Mouse (Mus musculus): ENCODE results near the gene Fam3c.

Gene Fam3c

DNA sequence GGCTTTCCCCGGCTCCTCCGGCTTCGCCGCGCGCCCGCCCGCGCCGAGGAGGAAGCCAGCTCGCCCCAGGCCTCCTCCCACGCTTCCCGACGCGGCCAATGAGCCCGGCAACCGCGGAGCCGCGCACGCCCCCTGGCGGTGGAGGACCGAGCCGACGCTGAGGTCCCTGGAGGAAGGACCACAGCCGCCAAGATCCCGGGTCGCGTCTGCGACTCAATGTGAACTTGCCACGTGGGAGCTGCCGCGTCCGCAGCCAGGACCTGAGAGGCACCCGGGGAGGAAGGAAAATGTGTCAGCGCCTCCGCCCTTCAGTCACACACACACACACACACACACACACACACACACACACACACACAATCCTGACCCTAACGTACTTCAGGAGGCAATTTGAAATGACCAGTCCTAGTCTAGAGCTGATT, at the start of gene Fam3c:
Gene Fam3c, minus strand, starts transcription at position 158 of the 422 bp plus-strand sequence.
- Histone ChIP-seq H3K36me3 (ENCODE audit: control insufficient read depth, insufficient read depth, low read length, poor library complexity, severe bottlenecking) (0 out of 2 replicates have a peak, but pooled peaks cover 2% of the 10 kb centered on the region), H3K27me3 (ENCODE audit: control insufficient read depth, insufficient read depth, low read length, poor library complexity, severe bottlenecking) (no peaks in the 10 kb centered on the region)
- DNase-seq (ENCODE audit: low read depth, low spot score), result peak; percentile 95

DNA sequence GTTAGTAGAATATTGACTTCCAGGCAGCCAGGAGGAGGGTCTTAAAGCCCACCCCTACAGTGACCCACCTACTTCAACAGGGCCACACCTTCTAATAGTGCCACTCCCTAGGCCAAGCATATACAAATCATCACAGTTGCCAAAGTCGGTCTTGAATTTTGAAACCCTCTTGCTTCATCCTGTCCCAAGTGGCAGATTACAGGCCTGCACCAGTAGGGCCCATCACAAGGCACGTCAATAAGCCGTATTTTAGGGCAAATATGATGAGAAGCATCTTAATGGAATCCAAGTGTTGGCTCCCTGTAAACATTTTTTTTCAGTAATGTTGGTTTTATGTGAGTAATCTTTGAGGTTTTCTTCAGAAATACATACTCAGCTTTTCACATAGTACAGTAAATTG, 49.0 kb upstream of the Fam3c start:
- H3K27me3 ChIP-seq (ENCODE audit: control insufficient read depth, insufficient read depth, low read length, poor library complexity, severe bottlenecking), result no peaks in the 10 kb centered on the region
- H3K36me3 ChIP-seq (ENCODE audit: control insufficient read depth, insufficient read depth, low read length, poor library complexity, severe bottlenecking), result no peaks in the 10 kb centered on the region
- DNase-seq (ENCODE audit: low read depth, low spot score), result no peak

DNA sequence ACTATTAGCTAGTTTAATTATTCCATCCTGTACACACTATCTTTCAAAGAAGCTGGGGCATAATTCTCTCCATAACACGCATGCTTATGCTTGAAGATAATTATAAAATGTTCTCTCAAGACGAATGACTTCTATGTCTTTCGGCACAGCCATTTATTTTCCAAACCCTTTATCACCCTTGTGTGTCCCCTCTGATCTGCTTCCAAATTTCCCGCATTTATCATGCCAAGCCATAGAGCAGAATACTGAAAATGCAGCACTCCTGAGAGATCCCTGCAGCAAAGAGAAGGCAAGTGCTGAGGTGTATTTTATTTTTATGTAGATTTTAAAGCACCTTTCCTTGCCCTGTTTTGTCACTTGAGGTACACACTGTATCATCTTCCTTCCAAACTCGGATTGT, 47.7 kb upstream of the Fam3c start:
- DNase-seq (ENCODE audit: low read depth, low spot score), result no peak
- H3K36me3 ChIP-seq (ENCODE audit: control insufficient read depth, insufficient read depth, low read length, poor library complexity, severe bottlenecking), result no peaks in the 10 kb centered on the region
- no peaks in the 10 kb centered on the region for H3K27me3 ChIP-seq (ENCODE audit: control insufficient read depth, insufficient read depth, low read length, poor library complexity, severe bottlenecking)

DNA sequence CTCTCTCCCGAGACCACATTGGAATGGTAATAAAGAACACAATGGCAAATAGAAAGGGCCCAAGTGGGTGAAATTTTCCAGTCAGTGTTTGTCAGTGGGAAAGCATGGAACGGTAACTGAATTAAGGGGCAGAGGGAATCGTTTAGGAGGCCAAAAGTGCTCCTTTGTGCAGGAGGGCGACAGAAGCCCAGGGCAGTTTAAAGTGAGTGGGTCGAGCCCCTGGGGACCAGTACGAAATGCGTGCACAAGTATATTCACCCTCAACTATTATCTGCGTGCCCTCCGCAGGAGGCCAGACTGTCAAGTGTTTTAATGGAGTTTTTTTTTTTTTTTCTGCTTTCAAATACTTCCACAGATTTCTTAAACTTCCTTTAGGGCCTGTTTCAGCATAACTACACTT, 47.3 kb upstream of the Fam3c start:
- H3K36me3 ChIP-seq (ENCODE audit: control insufficient read depth, insufficient read depth, low read length, poor library complexity, severe bottlenecking), result no peaks in the 10 kb centered on the region
- no peaks in the 10 kb centered on the region for H3K27me3 ChIP-seq (ENCODE audit: control insufficient read depth, insufficient read depth, low read length, poor library complexity, severe bottlenecking)

DNA sequence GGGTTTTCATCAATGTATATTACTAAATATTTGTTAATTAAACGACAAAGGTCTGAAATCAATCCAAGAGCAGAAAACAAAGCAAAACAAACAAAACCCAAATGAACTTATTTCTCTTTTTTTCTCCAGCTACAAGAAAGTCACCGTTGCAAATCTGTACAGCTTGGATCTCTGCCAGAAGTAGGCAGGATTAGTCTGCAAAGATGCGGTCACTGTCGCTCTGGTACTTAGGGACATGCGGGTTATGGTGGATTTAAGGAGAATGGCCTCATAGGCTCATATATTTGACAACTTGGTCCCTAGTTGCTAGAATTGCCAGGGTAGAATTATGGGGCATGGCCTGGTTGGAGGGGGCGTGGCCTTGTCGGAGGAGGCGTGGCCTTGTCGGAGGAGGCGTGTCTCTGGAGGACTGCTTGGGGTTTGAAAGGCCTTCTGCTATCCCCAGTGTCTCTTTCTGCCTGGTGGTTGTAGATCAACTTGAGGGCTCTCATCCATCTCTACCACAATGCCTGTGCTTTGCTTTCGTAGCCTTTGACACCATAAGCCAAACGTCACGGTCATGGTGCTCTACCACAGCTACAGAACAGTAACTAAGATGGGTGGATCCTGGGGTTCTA, 46.6 kb upstream of the Fam3c start:
- Histone ChIP-seq H3K27me3 (ENCODE audit: control insufficient read depth, insufficient read depth, low read length, poor library complexity, severe bottlenecking) (no peaks in the 10 kb centered on the region), H3K36me3 (ENCODE audit: control insufficient read depth, insufficient read depth, low read length, poor library complexity, severe bottlenecking) (no peaks in the 10 kb centered on the region)
- DNase-seq (ENCODE audit: low read depth, low spot score), result no peak

More for the DNA sequence above, 47.3 kb upstream of the Fam3c start:
- DNase-seq (ENCODE audit: low read depth, low spot score), result no peak

DNA sequence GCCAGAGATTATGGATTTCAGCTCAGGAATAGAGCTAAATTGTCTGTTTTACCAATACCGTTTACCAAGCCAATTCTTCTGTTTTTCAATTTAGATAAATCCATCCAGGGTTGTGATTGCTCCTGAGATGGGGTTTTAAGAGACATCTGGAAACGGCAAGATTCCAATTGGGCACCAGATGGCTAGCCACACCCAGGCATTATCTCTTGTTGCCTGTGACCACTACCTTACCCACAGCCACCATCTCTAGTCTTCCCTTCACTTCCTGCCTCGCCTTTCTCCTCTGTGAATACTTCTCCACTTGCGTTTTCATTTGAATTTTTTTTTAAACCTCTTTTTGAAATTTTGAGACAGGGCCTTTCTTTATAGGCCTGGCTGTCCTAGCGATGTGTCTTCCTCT, 46.0 kb upstream of the Fam3c start:
- DNase-seq (ENCODE audit: low read depth, low spot score), result no peak
- no peaks in the 10 kb centered on the region for H3K27me3 ChIP-seq (ENCODE audit: control insufficient read depth, insufficient read depth, low read length, poor library complexity, severe bottlenecking)
- H3K36me3 ChIP-seq (ENCODE audit: control insufficient read depth, insufficient read depth, low read length, poor library complexity, severe bottlenecking), result no peaks in the 10 kb centered on the region

DNA sequence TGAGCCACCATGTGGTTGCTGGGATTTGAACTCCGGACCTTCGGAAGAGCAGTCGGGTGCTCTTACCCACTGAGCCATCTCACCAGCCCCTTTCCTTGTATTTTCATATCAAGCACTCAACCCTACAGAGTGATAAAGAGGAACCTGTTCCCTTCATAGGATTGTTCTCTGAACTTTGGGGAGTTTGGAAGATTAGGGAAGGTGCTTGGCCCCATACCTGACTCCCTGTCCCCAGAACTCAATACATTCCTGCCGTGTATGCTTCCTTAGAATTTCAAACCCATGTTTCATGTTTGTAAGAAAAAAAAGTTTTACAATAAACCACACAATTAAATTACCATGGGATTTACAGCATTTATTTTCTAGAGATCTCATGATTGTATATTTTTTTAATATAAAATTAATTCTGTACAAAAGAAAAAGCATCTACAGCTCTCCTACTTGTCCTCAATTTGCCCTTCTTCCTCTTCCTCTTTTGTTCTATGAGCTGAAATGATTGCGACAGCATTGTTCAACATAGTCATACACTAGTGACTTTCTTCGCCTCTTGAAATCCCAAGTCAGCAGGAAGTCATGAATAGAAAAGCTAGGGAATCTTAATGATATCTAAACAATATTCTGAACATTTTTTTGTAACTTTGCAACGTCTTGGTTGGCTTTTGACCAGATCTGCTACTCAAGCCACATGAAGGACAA, 42.2 kb upstream of the Fam3c start:
- peak; percentile 19 for DNase-seq (ENCODE audit: low read depth, low spot score)
- H3K27me3 ChIP-seq (ENCODE audit: control insufficient read depth, insufficient read depth, low read length, poor library complexity, severe bottlenecking), result no peaks in the 10 kb centered on the region
- no peaks in the 10 kb centered on the region for H3K36me3 ChIP-seq (ENCODE audit: control insufficient read depth, insufficient read depth, low read length, poor library complexity, severe bottlenecking)

DNA sequence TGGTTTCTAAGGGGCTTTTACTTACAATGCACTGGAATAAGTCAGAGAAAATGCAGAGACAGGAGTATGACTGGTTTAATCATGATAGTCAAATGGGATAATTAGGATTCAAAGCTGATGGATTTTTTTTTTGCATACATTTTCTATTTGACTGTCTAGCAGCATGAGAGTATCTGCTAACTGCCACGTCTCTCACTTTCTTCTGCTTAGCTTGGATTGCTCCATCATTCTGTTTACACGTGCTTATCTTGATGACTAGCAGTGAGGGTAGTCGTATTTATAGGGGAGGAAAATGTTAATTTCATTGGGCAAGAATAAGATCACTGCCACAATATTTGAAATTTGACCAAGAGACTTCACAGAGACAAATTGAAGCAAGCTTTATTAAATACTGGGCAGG, 39.2 kb upstream of the Fam3c start:
- Histone ChIP-seq H3K36me3 (ENCODE audit: control insufficient read depth, insufficient read depth, low read length, poor library complexity, severe bottlenecking) (no peaks in the 10 kb centered on the region), H3K27me3 (ENCODE audit: control insufficient read depth, insufficient read depth, low read length, poor library complexity, severe bottlenecking) (no peaks in the 10 kb centered on the region)
- DNase-seq (ENCODE audit: low read depth, low spot score), result no peak

DNA sequence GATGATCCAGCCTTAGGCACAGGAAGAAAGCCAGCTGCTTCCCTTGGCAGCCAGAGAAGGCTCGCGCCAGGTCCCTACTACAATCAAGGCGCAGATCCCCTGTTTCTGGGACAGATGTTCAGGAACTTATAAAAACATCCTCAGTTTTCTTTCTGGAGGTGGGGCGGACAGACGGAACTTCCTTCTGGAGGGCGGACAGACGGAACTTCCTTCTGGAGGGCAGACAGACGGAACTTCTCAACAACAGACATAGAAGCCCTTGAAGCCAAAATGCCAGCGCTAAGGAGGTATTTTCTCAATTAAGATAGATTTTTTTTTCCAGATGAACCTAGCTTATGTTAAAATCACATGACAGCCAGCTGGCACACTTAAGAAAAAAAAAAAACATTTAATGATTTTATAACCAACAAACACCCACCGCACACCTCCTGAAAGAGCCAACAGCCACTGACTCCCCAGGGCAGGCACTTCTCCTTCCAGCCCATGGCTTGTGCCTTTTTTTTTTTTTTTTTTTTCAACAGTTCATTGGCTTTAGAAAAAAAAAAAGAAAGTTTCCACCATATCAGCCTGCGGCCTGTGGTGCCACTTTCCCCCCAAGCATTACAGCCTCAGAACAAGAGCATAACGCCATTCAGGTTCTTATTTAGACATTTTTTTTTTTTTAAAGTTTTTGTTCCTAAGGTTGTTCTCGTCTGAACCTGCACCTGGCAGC, 34.8 kb upstream of the Fam3c start:
- Histone ChIP-seq H3K27me3 (ENCODE audit: control insufficient read depth, insufficient read depth, low read length, poor library complexity, severe bottlenecking) (no peaks in the 10 kb centered on the region), H3K36me3 (ENCODE audit: control insufficient read depth, insufficient read depth, low read length, poor library complexity, severe bottlenecking) (no peaks in the 10 kb centered on the region)
- DNase-seq (ENCODE audit: low read depth, low spot score), result peak; percentile 68

DNA sequence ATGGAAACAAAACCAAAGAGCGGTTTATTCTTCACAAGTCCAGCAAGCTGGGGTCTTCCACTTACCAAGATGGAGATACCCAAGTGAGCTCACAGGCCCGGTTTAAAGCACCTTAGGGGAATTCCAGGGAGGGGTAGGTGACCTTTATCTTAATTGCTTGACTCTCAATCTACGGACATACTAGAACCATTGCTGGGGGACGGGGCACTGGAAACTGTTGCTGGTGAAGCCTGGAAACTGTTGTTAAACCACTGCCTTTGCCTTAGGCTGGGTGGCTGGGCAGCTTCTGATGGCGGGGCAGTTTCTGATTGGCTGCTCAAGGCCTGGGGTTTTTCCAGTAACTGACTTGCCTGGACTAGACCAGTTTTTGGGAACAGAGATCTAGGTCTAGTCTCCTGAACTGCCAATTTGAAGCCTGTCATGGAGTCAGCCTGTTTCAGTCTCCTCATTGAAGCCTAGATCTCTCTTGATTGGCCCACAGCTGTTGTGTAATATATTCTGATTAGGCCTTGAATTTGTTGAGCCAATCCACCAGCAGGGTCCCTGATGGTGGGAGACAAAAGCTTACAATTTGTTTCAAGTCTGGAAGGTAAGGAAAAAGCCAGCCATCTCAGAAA, 29.3 kb upstream of the Fam3c start:
- no peak for DNase-seq (ENCODE audit: low read depth, low spot score)
- Histone ChIP-seq H3K36me3 (ENCODE audit: control insufficient read depth, insufficient read depth, low read length, poor library complexity, severe bottlenecking) (no peaks in the 10 kb centered on the region), H3K27me3 (ENCODE audit: control insufficient read depth, insufficient read depth, low read length, poor library complexity, severe bottlenecking) (no peaks in the 10 kb centered on the region)

DNA sequence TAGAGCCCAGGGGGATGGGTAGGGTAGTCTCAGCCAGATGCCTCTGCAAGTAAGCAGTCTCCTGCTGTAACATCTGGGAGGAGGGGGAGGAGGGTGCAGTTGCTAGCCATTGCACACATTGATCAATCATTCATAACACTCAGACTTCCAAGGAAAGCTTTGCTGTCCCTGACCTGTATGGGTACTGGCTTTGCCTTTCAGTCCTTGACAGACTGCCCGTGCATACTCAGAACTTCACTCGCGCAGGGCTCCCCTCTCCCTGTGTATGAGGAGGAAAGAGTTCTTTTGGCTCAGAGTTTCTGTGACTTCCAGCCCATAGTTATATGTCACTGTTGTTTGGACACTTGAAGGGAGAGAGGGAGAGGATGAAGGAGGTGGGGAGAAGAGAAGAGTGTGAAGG, 24.2 kb upstream of the Fam3c start:
- Histone ChIP-seq H3K27me3 (ENCODE audit: control insufficient read depth, insufficient read depth, low read length, poor library complexity, severe bottlenecking) (no peaks in the 10 kb centered on the region), H3K36me3 (ENCODE audit: control insufficient read depth, insufficient read depth, low read length, poor library complexity, severe bottlenecking) (no peaks in the 10 kb centered on the region)
- DNase-seq (ENCODE audit: low read depth, low spot score), result no peak

DNA sequence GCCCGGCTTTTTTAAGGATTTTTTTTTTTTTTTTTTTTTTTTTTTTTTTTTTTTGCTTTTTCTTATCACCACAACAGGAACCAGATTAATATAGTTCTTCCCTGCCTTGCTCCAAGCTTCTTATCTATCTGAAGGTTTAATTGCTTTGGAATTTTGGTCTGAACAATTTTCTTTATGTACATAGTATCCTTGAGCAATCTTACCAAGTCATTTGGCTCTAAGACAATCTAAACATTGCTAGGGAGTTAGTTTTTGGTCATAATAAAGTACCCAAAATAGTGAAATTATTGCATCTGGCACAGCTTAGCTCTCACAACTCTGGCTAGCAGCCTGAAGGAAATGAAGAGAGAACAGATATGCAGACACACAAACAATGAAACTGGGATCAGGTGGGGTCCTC, 23.8 kb upstream of the Fam3c start:
- no peak for DNase-seq (ENCODE audit: low read depth, low spot score)
- Histone ChIP-seq H3K27me3 (ENCODE audit: control insufficient read depth, insufficient read depth, low read length, poor library complexity, severe bottlenecking) (no peaks in the 10 kb centered on the region), H3K36me3 (ENCODE audit: control insufficient read depth, insufficient read depth, low read length, poor library complexity, severe bottlenecking) (no peaks in the 10 kb centered on the region)

DNA sequence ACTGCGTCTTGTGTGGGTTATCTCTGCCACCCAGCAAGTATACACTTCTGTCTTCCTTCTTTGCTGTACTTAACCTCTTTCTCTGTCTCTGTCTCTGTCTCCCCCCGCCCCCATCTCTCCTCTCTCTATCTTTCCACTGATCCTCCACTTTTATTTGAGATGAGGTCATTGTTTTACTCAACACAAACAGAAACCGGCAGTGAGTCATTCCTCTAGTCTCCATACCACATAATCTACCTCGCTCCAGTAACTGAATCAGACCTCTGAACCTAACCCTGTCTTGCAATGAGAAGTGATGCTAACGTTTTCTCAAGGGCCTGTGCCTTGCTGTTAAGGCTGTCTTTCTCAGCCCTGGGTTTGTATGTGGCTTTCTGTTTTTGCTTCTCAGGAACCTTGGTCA, 22.4 kb upstream of the Fam3c start:
- no peak for DNase-seq (ENCODE audit: low read depth, low spot score)
- Histone ChIP-seq H3K36me3 (ENCODE audit: control insufficient read depth, insufficient read depth, low read length, poor library complexity, severe bottlenecking) (no peaks in the 10 kb centered on the region), H3K27me3 (ENCODE audit: control insufficient read depth, insufficient read depth, low read length, poor library complexity, severe bottlenecking) (no peaks in the 10 kb centered on the region)

DNA sequence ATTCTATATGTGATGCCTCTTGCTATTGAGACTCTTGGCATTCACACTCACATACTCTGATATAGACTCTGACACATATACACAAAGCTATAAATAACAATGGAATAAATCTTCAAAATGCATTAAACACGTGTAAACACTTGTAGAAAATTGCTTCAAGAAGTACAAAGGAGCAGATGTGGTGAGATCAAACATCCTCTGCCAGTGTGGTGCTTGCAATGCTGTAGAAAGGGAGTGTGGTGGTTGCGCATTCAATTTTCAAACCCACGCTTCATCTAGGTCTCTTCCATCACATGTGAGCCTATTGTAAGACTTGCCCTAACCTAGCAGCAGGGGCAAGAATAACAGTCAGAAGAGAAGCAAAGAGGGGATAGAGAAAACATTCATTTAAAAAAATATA, 18.7 kb upstream of the Fam3c start:
- no peak for DNase-seq (ENCODE audit: low read depth, low spot score)
- no peaks in the 10 kb centered on the region for H3K27me3 ChIP-seq (ENCODE audit: control insufficient read depth, insufficient read depth, low read length, poor library complexity, severe bottlenecking)
- H3K36me3 ChIP-seq (ENCODE audit: control insufficient read depth, insufficient read depth, low read length, poor library complexity, severe bottlenecking), result no peaks in the 10 kb centered on the region

DNA sequence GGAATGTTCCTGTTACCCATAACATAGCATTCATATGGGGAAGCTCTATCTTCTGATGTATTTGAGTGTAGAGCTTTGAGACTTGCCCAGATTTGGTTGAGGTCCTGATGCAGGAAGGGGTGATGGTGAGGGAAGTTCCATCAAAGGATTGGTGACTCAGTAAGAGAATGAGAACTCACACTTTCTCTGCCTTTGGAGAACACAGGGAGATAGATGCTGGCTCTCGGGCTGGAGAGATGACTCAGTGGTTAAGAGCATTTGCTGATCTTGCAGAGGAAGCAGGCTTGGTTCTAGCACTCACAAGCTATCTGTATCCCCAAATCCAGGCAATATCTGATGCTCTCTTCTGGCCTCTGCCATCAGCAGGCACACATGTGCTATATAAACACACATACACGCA, 17.4 kb upstream of the Fam3c start:
- no peak for DNase-seq (ENCODE audit: low read depth, low spot score)
- H3K36me3 ChIP-seq (ENCODE audit: control insufficient read depth, insufficient read depth, low read length, poor library complexity, severe bottlenecking), result no peaks in the 10 kb centered on the region

More for the DNA sequence above, 17.4 kb upstream of the Fam3c start:
- H3K27me3 ChIP-seq (ENCODE audit: control insufficient read depth, insufficient read depth, low read length, poor library complexity, severe bottlenecking), result no peaks in the 10 kb centered on the region

All from splenic B cell, adult 2 months (primary cell).